Mouse (Mus musculus) activated CD4-positive, CD25-positive, alpha-beta regulatory T cell, adult 9 weeks (primary cell): ENCODE data around the gene Fam166b. TPM values are rescaled to one million over a fixed set of nuclear protein-coding genes. Genes with fewer than 3 reads are reported as not detected.

ENCODE experiments used
- polyA plus RNA-seq: library from polyadenylated mRNA; unstranded; fragments of 100-300 nt; shearing (Covaris generic); gene quantifications from one replicate; pipeline ENCODE4 v1.2.1, GENCODE M21; 2017

Fam166b gene
- polyA plus RNA-seq, result not detected

DNA sequence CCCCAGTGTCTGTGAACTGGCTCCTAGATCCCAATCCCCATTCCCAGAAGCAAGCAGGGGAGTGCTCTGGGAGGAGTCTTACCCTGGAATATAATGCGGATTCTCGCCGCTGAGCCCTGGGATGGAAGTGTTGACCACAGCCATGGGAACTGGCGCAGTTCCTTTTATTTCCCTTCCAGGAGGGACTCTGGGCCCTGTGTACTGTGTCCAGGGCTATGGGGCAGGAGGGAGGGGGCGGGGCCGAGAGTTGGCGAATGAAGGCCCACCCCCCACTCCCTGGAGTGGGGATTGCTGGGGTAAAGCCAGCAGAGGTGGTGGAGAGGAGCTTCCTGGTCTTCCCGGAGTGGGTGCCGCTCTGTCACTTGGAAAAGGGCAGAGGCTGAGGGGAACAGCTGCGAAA is at the start of gene Fam166b:
Fam166b (minus strand) TSS at position 189 of the 400 bp plus-strand sequence.

DNA sequence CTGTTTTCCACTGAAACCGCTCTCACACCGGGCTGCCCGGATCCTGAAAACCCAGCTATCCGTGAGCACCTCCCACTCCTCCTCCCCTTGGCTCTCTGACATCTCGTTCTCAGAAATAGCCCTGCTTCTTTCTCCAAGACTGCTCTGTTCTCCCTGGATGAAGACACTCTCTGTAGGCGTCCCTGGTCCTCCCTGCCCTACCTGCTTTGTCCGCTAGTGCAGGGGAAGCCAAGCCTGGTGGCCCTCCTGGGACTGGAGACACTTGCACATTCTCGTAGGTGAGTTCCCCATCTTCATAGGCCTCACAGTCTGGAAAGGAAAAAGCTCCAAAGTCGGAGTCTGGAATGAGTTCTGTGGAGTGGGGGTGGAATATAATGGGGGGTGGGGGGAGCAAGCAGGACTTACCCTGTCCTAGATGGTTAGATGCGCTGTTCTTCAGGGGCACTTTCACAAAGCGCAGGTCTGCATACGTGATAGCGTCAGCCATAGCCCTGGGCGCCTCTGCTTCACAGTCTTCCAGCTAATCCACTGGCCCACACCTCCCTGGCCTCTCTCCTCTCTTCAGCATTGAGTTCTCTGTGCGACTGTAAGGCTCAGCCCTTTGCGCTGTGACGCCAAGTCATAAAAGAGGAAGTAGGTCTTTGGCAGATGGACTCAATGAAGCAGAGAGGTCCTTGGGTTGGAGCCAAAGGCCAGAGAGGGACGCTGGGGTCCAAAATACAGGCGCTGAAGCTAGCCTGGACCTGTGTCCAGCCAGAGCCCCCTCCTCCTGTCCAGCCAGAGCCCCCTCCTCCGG is 25.3 kb upstream of the Fam166b start, which contains the start of gene Cd72:
Cd72 (minus strand) TSS at position 588 of the 796 bp plus-strand sequence.

GRCm38 (mm10) chr4:43441639-43442038 is 12.7 kb upstream of the Fam166b start, which contains the start of gene Tesk1:
Gene Tesk1 (plus strand): TSS chr4:43441939.

DNA sequence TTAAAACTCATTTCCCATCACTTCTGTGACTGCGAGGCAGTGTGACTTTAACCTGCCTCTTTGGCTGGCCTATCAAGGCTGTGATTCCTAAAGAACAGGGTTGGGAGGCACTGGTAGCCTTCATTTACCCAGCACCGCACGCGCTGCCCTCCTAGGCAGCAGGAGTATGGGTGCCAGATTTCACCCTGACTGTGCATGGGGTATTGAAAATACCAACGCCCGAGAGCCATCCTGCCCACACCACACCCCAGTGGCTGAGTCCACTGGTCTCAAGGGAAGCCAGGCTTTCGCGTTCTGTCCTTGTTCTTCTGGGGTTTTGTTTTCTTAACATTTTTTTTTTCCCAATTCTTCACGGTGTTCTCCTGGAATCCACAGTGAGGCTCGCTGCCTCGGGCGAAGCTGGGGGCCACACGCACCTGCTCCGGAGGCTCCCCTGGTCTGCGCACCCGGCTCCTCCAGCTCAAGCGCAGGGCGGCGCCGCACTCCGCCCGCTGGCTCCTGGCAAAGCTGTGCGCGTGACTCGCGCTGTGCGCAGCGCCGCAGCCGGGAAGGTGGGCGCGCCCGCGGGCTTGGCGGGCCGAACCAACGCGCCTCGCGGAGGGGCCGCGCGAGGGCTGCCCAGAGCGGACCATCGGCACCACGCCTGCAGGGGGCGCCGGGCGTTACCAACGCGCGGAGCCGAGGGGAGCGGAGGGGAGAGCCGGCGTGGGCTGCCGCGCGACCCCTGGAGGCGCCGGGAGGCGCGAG is 47.4 kb downstream of the Fam166b start, which contains the start of gene Rusc2:
Rusc2 (plus strand) TSS at position 572 of the 747 bp plus-strand sequence.

Other genes with a start within 250 kb of the Fam166b start
- gene Atp8b5, start 162.0 kb downstream of the Fam166b start, polyA plus RNA-seq, result 0.07 TPM
- not detected for gene Rusc2, start 47.2 kb downstream of the Fam166b start, polyA plus RNA-seq
- 0.48 TPM for gene Tesk1, start 12.8 kb upstream of the Fam166b start, polyA plus RNA-seq
- gene Cd72, start 25.5 kb upstream of the Fam166b start, polyA plus RNA-seq, result 54.1 TPM
- 146 TPM for gene Sit1, start 54.6 kb upstream of the Fam166b start, polyA plus RNA-seq
- 75.3 TPM for gene Ccdc107, start 63.8 kb upstream of the Fam166b start, polyA plus RNA-seq
- gene Arhgef39, start 70.6 kb upstream of the Fam166b start, polyA plus RNA-seq, result 4.9 TPM
- gene Car9, start 77.8 kb upstream of the Fam166b start, polyA plus RNA-seq, result 0.90 TPM
- not detected for gene Tpm2, start 94.6 kb upstream of the Fam166b start, polyA plus RNA-seq
- 86.8 TPM for gene Creb3, start 133.2 kb upstream of the Fam166b start, polyA plus RNA-seq
- 436 TPM for gene Tln1, start 133.6 kb upstream of the Fam166b start, polyA plus RNA-seq
- 24.1 TPM for gene Rgp1, start 149.6 kb upstream of the Fam166b start, polyA plus RNA-seq
- 27.6 TPM for gene Gba2, start 149.7 kb upstream of the Fam166b start, polyA plus RNA-seq
- 3.2 TPM for gene Msmp, start 155.4 kb upstream of the Fam166b start, polyA plus RNA-seq
- not detected for gene Npr2, start 202.8 kb upstream of the Fam166b start, polyA plus RNA-seq
- gene Spag8, start 224.5 kb upstream of the Fam166b start, polyA plus RNA-seq, result 0.38 TPM
- 70.9 TPM for gene Hint2, start 227.3 kb upstream of the Fam166b start, polyA plus RNA-seq
- 0.83 TPM for gene Tmem8b, start 239.8 kb upstream of the Fam166b start, polyA plus RNA-seq
- 1.4 TPM for gene Fam221b, start 240.0 kb upstream of the Fam166b start, polyA plus RNA-seq